Mouse (Mus musculus): ENCODE results near the gene Opcml.

- TF ChIP-seq TAL1 (IDR thresholded peaks at IDR 0.05; ENCODE audit: low read length) (no peak), GATA1 (IDR thresholded peaks at IDR 0.05; ENCODE audit: low read length) (no peak)
Observed at GRCm38 (mm10) chr9:28822466-28822865, 1031.9 kb downstream of the Opcml start.

All from erythroblast, embryonic 14.5 days (primary cell).